Mouse (Mus musculus): ENCODE results near the gene Sprr2e.

GRCm38 (mm10) chr3:92338840-92339239 is 13.1 kb upstream of the Sprr2e start, which contains the start of gene Sprr2d:
- no peak for TF ChIP-seq CTCF (IDR thresholded peaks at IDR 0.05; ENCODE audit: extremely low read depth, insufficient read depth, low read length)
- no peak for TF ChIP-seq POLR2A (IDR thresholded peaks at IDR 0.05; ENCODE audit: extremely low read depth, insufficient read depth, low read length)

All from cortical plate, adult 2 months (tissue).